ENCODE assay signal across 10 mouse cellular contexts in genomic region chr7:99648623-99649022, GRCm38 (mm10). TPM values are rescaled to one million over a fixed set of nuclear protein-coding genes. Genes with fewer than 3 reads are reported as not detected.
DNase-seq lines count a peak whose midpoint lies in the region; TF ChIP-seq lines count a peak whose summit lies in the region.
"Had no signal": no experiment of that assay in that cellular context is flagged by ENCODE, and none has a peak within 500 bp of the region (broad histone marks: within the 10 kb centered on the region; RNA-seq: fewer than 3 reads in every experiment).

No protein-coding gene starts in this region.

- no peak overlapping the region for H3K4me3 ChIP-seq in heart, adult 2 months
- H3K4me3 ChIP-seq: megakaryocyte, embryonic 14.5 days had no signal

- H3K9ac ChIP-seq in heart, adult 2 months (ENCODE audit: low read depth, low read length) = no peak overlapping the region

- no peak for TF ChIP-seq CTCF in heart, adult 2 months (IDR thresholded peaks at IDR 0.05)
- TF ChIP-seq CTCF in brain, embryonic 14.5 days (IDR thresholded peaks at IDR 0.05; ENCODE audit: borderline replicate concordance, extremely low read depth, insufficient read depth, insufficient read length) = no peak

- intact Hi-C loops in heart, adult 2 months (cut with DNase I) = no loop called here
- intact Hi-C loops in heart, postnatal 25 days (cut with DNase I) = no loop called here
- intact Hi-C loops in heart, postnatal 36 days (cut with DNase I) = no loop called here

- H3K36me3 ChIP-seq in heart, adult 2 months (ENCODE audit: control insufficient read depth, insufficient read depth, low read length) = no peaks in the 10 kb centered on the region
- H3K36me3 ChIP-seq: G1E had no signal

- no peak for TF ChIP-seq EP300 in heart, adult 2 months (IDR thresholded peaks at IDR 0.05; ENCODE audit: insufficient read depth, low read depth, low read length)

- WGBS in heart, adult 2 months = 2% methylated on average over 6 of the region's 6 CpGs

- no peaks in the 10 kb centered on the region for H3K4me1 ChIP-seq in heart, adult 2 months (ENCODE audit: control insufficient read depth, insufficient read depth, low read length)
- H3K4me1 ChIP-seq: megakaryocyte, embryonic 14.5 days had no signal

- TF ChIP-seq POLR2A in heart, adult 2 months (IDR thresholded peaks at IDR 0.05; ENCODE audit: insufficient read depth, low read depth, low read length) = no peak
- TF ChIP-seq POLR2A in brain, embryonic 14.5 days (IDR thresholded peaks at IDR 0.05; ENCODE audit: borderline replicate concordance, extremely low read depth, insufficient read depth, insufficient read length, poor library complexity, severe bottlenecking) = no peak

- no peak overlapping the region for H3K27ac ChIP-seq in heart, adult 2 months

- H3K79me2 ChIP-seq in heart, adult 2 months (replicated peaks; ENCODE audit: control insufficient read depth, insufficient read depth, low read length) = no peaks in the 10 kb centered on the region

- peak; percentile 69 to 76 for DNase-seq in heart, adult 2 months
- no peak for DNase-seq in heart, postnatal 25 days (ENCODE audit: low spot score)
- DNase-seq in ES-CJ7 (ENCODE audit: low read depth, low spot score) = peak; percentile 48
- DNase-seq in brain, embryonic 14.5 days (ENCODE audit: low read depth) = peak; percentile 31
- peak; percentile 74 to 77 for DNase-seq in heart, postnatal 36 days
- DNase-seq in mesoderm, embryonic 11.5 days (ENCODE audit: low read depth, low spot score) = peak; percentile 76
- no peak for DNase-seq in layer of hippocampus, adult 9-11 months
- no peak for DNase-seq in layer of hippocampus, adult 9-10 months (ENCODE audit: low spot score)

- no peaks in the 10 kb centered on the region for H3K27me3 ChIP-seq in heart, adult 2 months (ENCODE audit: control insufficient read depth, insufficient read depth, low read length)

RNA-seq across cellular contexts. Expression of gene Tpbgl, which starts 21.7 kb away (rescaled TPM):
- total RNA-seq in heart, adult 2 months (2021) = 1 to 10 TPM; 3.3 to 3.4 TPM
- 3.5 and 5.1 TPM in 2 replicates for polyA plus RNA-seq in heart, adult 2 months (2012; rRNA removed)
- total RNA-seq in heart, postnatal 25 days (2021) = 1 to 10 TPM; 3.0 to 3.9 TPM
- 0.83 and 1.7 TPM in 2 replicates for polyA plus RNA-seq in brain, embryonic 14.5 days (2012; rRNA removed)
- total RNA-seq in heart, postnatal 36 days (2021) = 1 to 10 TPM; 3.0 to 3.6 TPM
- polyA plus RNA-seq: G1E had no signal

Comparison
In these comparisons a context has a peak if more than half of its experiments do, and no peak if none do; other contexts are left out.
1. DNase-seq: peak in heart, adult 2 months (2 of 2), ES-CJ7 (single experiment), brain, embryonic 14.5 days (single experiment), heart, postnatal 36 days (2 of 2) and mesoderm, embryonic 11.5 days (single experiment); none in heart, postnatal 25 days (single experiment), layer of hippocampus, adult 9-11 months (single experiment) and layer of hippocampus, adult 9-10 months (single experiment).